Mouse (Mus musculus): ENCODE measurements around the gene Tbl2.

GRCm38 (mm10) chr5:135133736-135134405, 15.6 kb upstream of the Tbl2 start:
- TF ChIP-seq CTCF (IDR thresholded peaks at IDR 0.05; ENCODE audit: borderline replicate concordance, insufficient read depth, low read depth, low read length) (no peak), POLR2A (IDR thresholded peaks at IDR 0.05; ENCODE audit: borderline replicate concordance, insufficient read depth, low read length) (no peak)
